In the genomic region with DNA sequence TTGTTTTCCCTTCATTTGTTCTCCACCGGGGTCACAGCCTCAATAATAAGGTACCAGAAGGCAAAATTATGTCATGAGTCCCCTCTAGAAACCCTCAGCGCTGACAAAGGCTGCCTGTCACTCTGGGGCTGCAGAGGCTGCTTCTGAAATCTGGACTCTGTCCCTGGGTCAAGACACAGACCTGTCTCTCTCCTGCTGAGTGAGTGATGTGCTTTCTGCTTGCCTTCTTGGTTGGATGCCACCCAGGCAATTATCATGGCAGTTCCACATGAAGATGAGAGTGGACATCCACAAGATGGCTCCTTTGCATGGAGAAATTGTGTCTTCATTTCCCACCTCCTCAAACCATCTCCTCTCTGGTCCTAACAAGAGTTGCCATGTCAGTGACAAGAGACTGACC, we compare ENCODE assay signal across 25 mouse cellular contexts. TPM values are rescaled to one million over a fixed set of nuclear protein-coding genes. Genes with fewer than 3 reads are reported as not detected.
DNase-seq lines count a peak whose midpoint lies in the region; ATAC-seq and TF ChIP-seq lines count a peak whose summit lies in the region.
"Had no signal": no experiment of that assay in that cellular context is flagged by ENCODE, and none has a peak within 500 bp of the region (broad histone marks: within the 10 kb centered on the region; RNA-seq: fewer than 3 reads in every experiment).

No protein-coding gene starts in this region.

- no peak overlapping the region for H3K4me3 ChIP-seq in kidney, embryonic 16.5 days (ENCODE audit: low read length)
- H3K4me3 ChIP-seq in kidney, embryonic 14.5 days (ENCODE audit: low read length), result no peak overlapping the region
- no peak overlapping the region for H3K4me3 ChIP-seq in thymus, adult 2 months (ENCODE audit: control insufficient read depth, insufficient read depth, low read length)
- H3K4me3 ChIP-seq: embryonic facial prominence, embryonic 13.5 days; embryonic facial prominence, embryonic 15.5 days; erythroblast, embryonic 14.5 days; forebrain, embryonic 10.5 days; forebrain, embryonic 12.5 days had no signal

- no peak overlapping the region for H3K27ac ChIP-seq in kidney, embryonic 16.5 days (ENCODE audit: low read length)
- no peak overlapping the region for H3K27ac ChIP-seq in kidney, embryonic 14.5 days (ENCODE audit: low read depth, low read length)
- no peak overlapping the region for H3K27ac ChIP-seq in thymus, adult 2 months (ENCODE audit: control insufficient read depth, insufficient read depth, low read length)
- H3K27ac ChIP-seq: embryonic facial prominence, embryonic 13.5 days; embryonic facial prominence, embryonic 15.5 days; forebrain, embryonic 10.5 days; forebrain, embryonic 12.5 days had no signal

- peaks cover 23% of the 10 kb centered on the region for H3K4me1 ChIP-seq in kidney, embryonic 16.5 days (ENCODE audit: insufficient read depth, low read length)
- peaks cover 16% of the 10 kb centered on the region for H3K4me1 ChIP-seq in kidney, embryonic 14.5 days (ENCODE audit: control insufficient read depth, insufficient read depth, low read length)
- H3K4me1 ChIP-seq in thymus, adult 2 months (replicated peaks; ENCODE audit: control insufficient read depth, insufficient read depth, low read length), result no peaks in the 10 kb centered on the region

- H3K9ac ChIP-seq in kidney, embryonic 16.5 days (replicated peaks; ENCODE audit: low read length), result no peak overlapping the region
- no peak overlapping the region for H3K9ac ChIP-seq in kidney, embryonic 14.5 days (ENCODE audit: low read depth, low read length)
- H3K9ac ChIP-seq: embryonic facial prominence, embryonic 13.5 days; embryonic facial prominence, embryonic 15.5 days; forebrain, embryonic 12.5 days had no signal

- TF ChIP-seq POLR2A in thymus, adult 2 months (IDR thresholded peaks at IDR 0.05; ENCODE audit: control insufficient read depth, extremely low read depth, insufficient read depth, low read length, poor library complexity), result no peak

- no peak for ATAC-seq in kidney, embryonic 16.5 days (ENCODE audit: low FRiP score, low TSS enrichment)
- ATAC-seq in kidney, embryonic 14.5 days (ENCODE audit: low FRiP score, low TSS enrichment), result no peak
- ATAC-seq: forebrain, embryonic 14.5 days had no signal

- no peak overlapping the region for H3K4me2 ChIP-seq in kidney, embryonic 16.5 days (replicated peaks; ENCODE audit: low read depth, low read length)
- no peak overlapping the region for H3K4me2 ChIP-seq in kidney, embryonic 14.5 days (replicated peaks; ENCODE audit: low read depth, low read length)
- H3K4me2 ChIP-seq: embryonic facial prominence, embryonic 13.5 days; embryonic facial prominence, embryonic 15.5 days; forebrain, embryonic 12.5 days had no signal

- 77% methylated on average over 2 of the region's 2 CpGs for WGBS in kidney, embryonic 16.5 days
- 84% methylated on average over 2 of the region's 2 CpGs for WGBS in kidney, embryonic 14.5 days
- WGBS in thymus, adult 2 months, result 88% methylated on average over 2 of the region's 2 CpGs

- TF ChIP-seq CTCF in thymus, adult 2 months (IDR thresholded peaks at IDR 0.05; ENCODE audit: borderline replicate concordance, control insufficient read depth, extremely low read depth, insufficient read depth, low read length, poor library complexity), result no peak

- H3K9me3 ChIP-seq in kidney, embryonic 16.5 days (ENCODE audit: low read length), result no peaks in the 10 kb centered on the region
- no peaks in the 10 kb centered on the region for H3K9me3 ChIP-seq in kidney, embryonic 14.5 days (ENCODE audit: control insufficient read depth, low read length)
- H3K9me3 ChIP-seq: embryonic facial prominence, embryonic 13.5 days; embryonic facial prominence, embryonic 15.5 days; forebrain, embryonic 10.5 days; forebrain, embryonic 12.5 days had no signal

- DNase-seq in kidney, adult 18-20 months, result peak; percentile 9
- no peak for DNase-seq in kidney, postnatal 4 days
- DNase-seq in kidney, adult 8-10 months, result peak; percentile 6 to 31
- peak; percentile 21 to 57 for DNase-seq in kidney, postnatal 25 days
- no peak for DNase-seq in thymus, adult 2 months
- DNase-seq: adrenal gland, adult 2 months; adrenal gland, postnatal 10 days; adrenal gland, postnatal 25 days; cerebellum, adult 11 months; cerebellum, adult 18-20 months; cerebellum, adult 8-10 months; cerebellum, adult 9-11 months; cerebellum, postnatal 14 days; cerebellum, postnatal 36 days; embryo, embryonic 11 days had no signal

- H3K27me3 ChIP-seq in kidney, embryonic 16.5 days (ENCODE audit: insufficient read depth, low read length), result no peaks in the 10 kb centered on the region
- no peaks in the 10 kb centered on the region for H3K27me3 ChIP-seq in kidney, embryonic 14.5 days (ENCODE audit: control insufficient read depth, insufficient read depth, low read length)
- H3K27me3 ChIP-seq in thymus, adult 2 months (ENCODE audit: control insufficient read depth, insufficient read depth, low read length), result no peaks in the 10 kb centered on the region
- H3K27me3 ChIP-seq: embryonic facial prominence, embryonic 13.5 days; embryonic facial prominence, embryonic 15.5 days; forebrain, embryonic 12.5 days had no signal

- no peaks in the 10 kb centered on the region for H3K36me3 ChIP-seq in kidney, embryonic 16.5 days (ENCODE audit: insufficient read depth, low read length)
- no peaks in the 10 kb centered on the region for H3K36me3 ChIP-seq in kidney, embryonic 14.5 days (ENCODE audit: control insufficient read depth, insufficient read depth, low read length)
- H3K36me3 ChIP-seq in thymus, adult 2 months (ENCODE audit: control insufficient read depth, insufficient read depth, low read length), result no peaks in the 10 kb centered on the region
- H3K36me3 ChIP-seq: embryonic facial prominence, embryonic 13.5 days; embryonic facial prominence, embryonic 15.5 days; forebrain, embryonic 10.5 days; forebrain, embryonic 12.5 days had no signal

RNA-seq across cellular contexts. Expression of a gene that starts 1.2 kb away (rescaled TPM):
- polyA plus RNA-seq in kidney, embryonic 16.5 days (2015; fragmentation: Nextera tagmentation; extraction: Ambion mirVana), result not detected in 2 replicates
- polyA plus RNA-seq in kidney, embryonic 14.5 days (2014; fragmentation: Nextera tagmentation; extraction: Ambion mirVana), result not detected in 2 replicates
- polyA plus RNA-seq in thymus, adult 2 months (2012; rRNA removed), result not detected in 2 replicates
- polyA plus RNA-seq: adrenal gland, adult 2 months; C2C12; embryonic facial prominence, embryonic 11.5 days; embryonic facial prominence, embryonic 13.5 days; embryonic facial prominence, embryonic 15.5 days; erythroblast, embryonic 14.5 days; forebrain, embryonic 10.5 days; forebrain, embryonic 12.5 days; forebrain, embryonic 14.5 days had no signal

RNA-seq across cellular contexts. Expression of a gene that starts 34.2 kb away (rescaled TPM):
- 26.2 and 27.1 TPM in 2 replicates for polyA plus RNA-seq in kidney, embryonic 16.5 days (2015; fragmentation: Nextera tagmentation; extraction: Ambion mirVana)
- polyA plus RNA-seq in kidney, embryonic 14.5 days (2014; fragmentation: Nextera tagmentation; extraction: Ambion mirVana), result 14.3 and 26.9 TPM in 2 replicates
- polyA plus RNA-seq in thymus, adult 2 months (2012; rRNA removed), result 15.7 and 17.7 TPM in 2 replicates

Comparison
In these comparisons a context has a peak if more than half of its experiments do, and no peak if none do; other contexts are left out.
1. DNase-seq: peak in kidney, adult 18-20 months (single experiment), kidney, adult 8-10 months (2 of 2) and kidney, postnatal 25 days (2 of 2); none in kidney, postnatal 4 days (0 of 2) and thymus, adult 2 months (single experiment).